Mouse (Mus musculus) megakaryocyte, embryonic 14.5 days (primary cell): ENCODE data around the gene Rap1a.

Source experiments
- FLI1 ChIP-seq: IDR thresholded peaks from 2 replicates; pipeline ENCODE4 v1.6.1; 2012; ENCODE audit warnings: low read length, inconsistent platforms, mixed read lengths
- GATA1 ChIP-seq: IDR thresholded peaks from 3 replicates; pipeline ENCODE4 v1.6.1; 2012; ENCODE audit warnings: mixed read lengths, low read length, inconsistent platforms, borderline replicate concordance

DNA sequence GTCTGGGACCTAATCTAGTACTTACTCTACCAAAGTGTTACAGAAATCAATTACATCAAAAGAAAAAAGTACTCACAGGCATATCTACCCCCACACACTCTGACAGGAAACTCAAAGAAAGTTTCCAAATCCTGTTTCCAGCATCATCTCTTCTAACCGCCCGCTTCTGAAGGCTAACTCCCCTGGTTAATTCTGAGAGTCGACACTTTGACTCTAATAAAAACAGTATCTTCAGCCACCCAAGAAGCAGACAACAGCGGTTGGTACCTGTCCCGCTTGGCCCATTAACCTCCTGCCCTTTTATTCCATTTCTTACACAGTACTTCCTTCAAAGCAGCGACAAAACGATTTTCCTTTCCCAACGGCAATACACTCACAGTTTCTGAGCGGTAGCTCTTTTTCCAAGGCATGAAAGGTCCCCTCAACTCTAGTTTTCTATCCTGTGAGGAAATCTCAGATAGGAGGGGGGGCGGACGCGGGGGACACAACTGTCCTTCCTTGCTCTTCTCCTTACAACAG lies 921 bp downstream of the Rap1a start:
- TF ChIP-seq GATA1 = no peak
- no peak for TF ChIP-seq FLI1
